Mouse (Mus musculus): ENCODE results near the gene Mical2.

- TF ChIP-seq CTCF (IDR thresholded peaks at IDR 0.05; ENCODE audit: low read depth, low read length) (no peak), POLR2A (IDR thresholded peaks at IDR 0.05; ENCODE audit: borderline replicate concordance, low read depth, low read length) (no peak)
Observed at GRCm38 (mm10) chr7:112272692-112273091, 47.0 kb downstream of the Mical2 start.

All from bone marrow macrophage, adult 2 months (primary cell).